Mouse (Mus musculus): Measurements from ENCODE around the gene Cmah. TPM values are rescaled to one million over a fixed set of nuclear protein-coding genes. Genes with fewer than 3 reads are reported as not detected.

Cmah gene
- polyA plus RNA-seq, 1 experiment = 0.12 TPM

GRCm38 (mm10) chr13:24380713-24381112 is 53.5 kb downstream of the Cmah start:
- TF ChIP-seq POLR2A (IDR thresholded peaks at IDR 0.05; ENCODE audit: insufficient read depth, low read length) (no peak), CTCF (IDR thresholded peaks at IDR 0.05; ENCODE audit: low read depth, low read length) (no peak), EP300 (IDR thresholded peaks at IDR 0.05; ENCODE audit: insufficient read depth, low read depth, low read length) (no peak)
- H3K9ac ChIP-seq (ENCODE audit: low read depth, poor library complexity, severe bottlenecking) = no peak overlapping the region
- no peaks in the 10 kb centered on the region for H3K36me3 ChIP-seq (ENCODE audit: control insufficient read depth, insufficient read depth, low read length, poor library complexity, severe bottlenecking)
- H3K9me3 ChIP-seq (replicated peaks; ENCODE audit: control insufficient read depth, insufficient read depth, low read length, poor library complexity, severe bottlenecking) = no peaks in the 10 kb centered on the region
- H3K4me1 ChIP-seq (ENCODE audit: control insufficient read depth, insufficient read depth, low read length) = no peaks in the 10 kb centered on the region
- peaks cover 2% of the 10 kb centered on the region; the same call in 1 of the 2 replicates for H3K27me3 ChIP-seq (ENCODE audit: control insufficient read depth, insufficient read depth, low read length, poor library complexity, severe bottlenecking)
- no peak overlapping the region for H3K27ac ChIP-seq (ENCODE audit: insufficient read depth, low read length)
- H3K4me3 ChIP-seq (ENCODE audit: low read depth, low read length) = no peak overlapping the region

- H3K27ac ChIP-seq (ENCODE audit: insufficient read depth, low read length) = no peak overlapping the region
Observed at GRCm38 (mm10) chr13:24383885-24384284, 56.7 kb downstream of the Cmah start.

GRCm38 (mm10) chr13:24391892-24392291 is 64.7 kb downstream of the Cmah start:
- TF ChIP-seq EP300 (IDR thresholded peaks at IDR 0.05; ENCODE audit: insufficient read depth, low read depth, low read length) (no peak), CTCF (IDR thresholded peaks at IDR 0.05; ENCODE audit: low read depth, low read length) (no peak), POLR2A (IDR thresholded peaks at IDR 0.05; ENCODE audit: insufficient read depth, low read length) (no peak)
- no peaks in the 10 kb centered on the region for H3K4me1 ChIP-seq (ENCODE audit: control insufficient read depth, insufficient read depth, low read length)
- H3K9ac ChIP-seq (ENCODE audit: low read depth, poor library complexity, severe bottlenecking) = no peak overlapping the region
- H3K27ac ChIP-seq (ENCODE audit: insufficient read depth, low read length) = no peak overlapping the region
- H3K9me3 ChIP-seq (replicated peaks; ENCODE audit: control insufficient read depth, insufficient read depth, low read length, poor library complexity, severe bottlenecking) = no peaks in the 10 kb centered on the region
- H3K36me3 ChIP-seq (ENCODE audit: control insufficient read depth, insufficient read depth, low read length, poor library complexity, severe bottlenecking) = no peaks in the 10 kb centered on the region
- no peaks in the 10 kb centered on the region for H3K27me3 ChIP-seq (ENCODE audit: control insufficient read depth, insufficient read depth, low read length, poor library complexity, severe bottlenecking)
- H3K4me3 ChIP-seq (ENCODE audit: low read depth, low read length) = no peak overlapping the region

More at GRCm38 (mm10) chr13:24383885-24384284, 56.7 kb downstream of the Cmah start:
- H3K4me1 ChIP-seq (ENCODE audit: control insufficient read depth, insufficient read depth, low read length) = no peaks in the 10 kb centered on the region
- H3K36me3 ChIP-seq (ENCODE audit: control insufficient read depth, insufficient read depth, low read length, poor library complexity, severe bottlenecking) = no peaks in the 10 kb centered on the region
- no peak for TF ChIP-seq CTCF (IDR thresholded peaks at IDR 0.05; ENCODE audit: low read depth, low read length)
- no peak for TF ChIP-seq EP300 (IDR thresholded peaks at IDR 0.05; ENCODE audit: insufficient read depth, low read depth, low read length)
- TF ChIP-seq POLR2A (IDR thresholded peaks at IDR 0.05; ENCODE audit: insufficient read depth, low read length) = no peak
- H3K27me3 ChIP-seq (ENCODE audit: control insufficient read depth, insufficient read depth, low read length, poor library complexity, severe bottlenecking) = peaks cover 2% of the 10 kb centered on the region; the same call in 1 of the 2 replicates
- H3K4me3 ChIP-seq (ENCODE audit: low read depth, low read length) = no peak overlapping the region
- H3K9me3 ChIP-seq (replicated peaks; ENCODE audit: control insufficient read depth, insufficient read depth, low read length, poor library complexity, severe bottlenecking) = no peaks in the 10 kb centered on the region; the same call in 1 of the 2 replicates
- H3K9ac ChIP-seq (ENCODE audit: low read depth, poor library complexity, severe bottlenecking) = no peak overlapping the region

GRCm38 (mm10) chr13:24392655-24393054 is 65.5 kb downstream of the Cmah start:
- Histone ChIP-seq H3K36me3 (ENCODE audit: control insufficient read depth, insufficient read depth, low read length, poor library complexity, severe bottlenecking) (no peaks in the 10 kb centered on the region), H3K9me3 (replicated peaks; ENCODE audit: control insufficient read depth, insufficient read depth, low read length, poor library complexity, severe bottlenecking) (no peaks in the 10 kb centered on the region), H3K27ac (ENCODE audit: insufficient read depth, low read length) (no peak overlapping the region), H3K27me3 (ENCODE audit: control insufficient read depth, insufficient read depth, low read length, poor library complexity, severe bottlenecking) (no peaks in the 10 kb centered on the region; the same call in 1 of the 2 replicates), H3K9ac (ENCODE audit: low read depth, poor library complexity, severe bottlenecking) (no peak overlapping the region), H3K4me1 (ENCODE audit: control insufficient read depth, insufficient read depth, low read length) (no peaks in the 10 kb centered on the region), H3K4me3 (ENCODE audit: low read depth, low read length) (no peak overlapping the region)
- TF ChIP-seq POLR2A (IDR thresholded peaks at IDR 0.05; ENCODE audit: insufficient read depth, low read length) (no peak), EP300 (IDR thresholded peaks at IDR 0.05; ENCODE audit: insufficient read depth, low read depth, low read length) (no peak), CTCF (IDR thresholded peaks at IDR 0.05; ENCODE audit: low read depth, low read length) (no peak)

- Histone ChIP-seq H3K27me3 (ENCODE audit: control insufficient read depth, insufficient read depth, low read length, poor library complexity, severe bottlenecking) (no peaks in the 10 kb centered on the region; the same call in 1 of the 2 replicates), H3K27ac (ENCODE audit: insufficient read depth, low read length) (no peak overlapping the region), H3K9ac (ENCODE audit: low read depth, poor library complexity, severe bottlenecking) (no peak overlapping the region), H3K36me3 (ENCODE audit: control insufficient read depth, insufficient read depth, low read length, poor library complexity, severe bottlenecking) (no peaks in the 10 kb centered on the region), H3K4me3 (ENCODE audit: low read depth, low read length) (no peak overlapping the region), H3K4me1 (ENCODE audit: control insufficient read depth, insufficient read depth, low read length) (no peaks in the 10 kb centered on the region), H3K9me3 (replicated peaks; ENCODE audit: control insufficient read depth, insufficient read depth, low read length, poor library complexity, severe bottlenecking) (no peaks in the 10 kb centered on the region)
- TF ChIP-seq POLR2A (IDR thresholded peaks at IDR 0.05; ENCODE audit: insufficient read depth, low read length) (no peak), EP300 (IDR thresholded peaks at IDR 0.05; ENCODE audit: insufficient read depth, low read depth, low read length) (no peak), CTCF (IDR thresholded peaks at IDR 0.05; ENCODE audit: low read depth, low read length) (no peak)
Observed at GRCm38 (mm10) chr13:24393055-24393454, 65.9 kb downstream of the Cmah start.

GRCm38 (mm10) chr13:24395815-24396214 is 68.6 kb downstream of the Cmah start:
- TF ChIP-seq POLR2A (IDR thresholded peaks at IDR 0.05; ENCODE audit: insufficient read depth, low read length) = no peak
- no peak for TF ChIP-seq EP300 (IDR thresholded peaks at IDR 0.05; ENCODE audit: insufficient read depth, low read depth, low read length)
- no peak for TF ChIP-seq CTCF (IDR thresholded peaks at IDR 0.05; ENCODE audit: low read depth, low read length)
- no peaks in the 10 kb centered on the region; the same call in 1 of the 2 replicates for H3K27me3 ChIP-seq (ENCODE audit: control insufficient read depth, insufficient read depth, low read length, poor library complexity, severe bottlenecking)
- H3K27ac ChIP-seq (ENCODE audit: insufficient read depth, low read length) = no peak overlapping the region
- H3K9me3 ChIP-seq (replicated peaks; ENCODE audit: control insufficient read depth, insufficient read depth, low read length, poor library complexity, severe bottlenecking) = no peaks in the 10 kb centered on the region
- no peaks in the 10 kb centered on the region for H3K36me3 ChIP-seq (ENCODE audit: control insufficient read depth, insufficient read depth, low read length, poor library complexity, severe bottlenecking)
- H3K9ac ChIP-seq (ENCODE audit: low read depth, poor library complexity, severe bottlenecking) = no peak overlapping the region
- no peak overlapping the region for H3K4me3 ChIP-seq (ENCODE audit: low read depth, low read length)
- H3K4me1 ChIP-seq (ENCODE audit: control insufficient read depth, insufficient read depth, low read length) = no peaks in the 10 kb centered on the region

Data from ES-Bruce4 (cell line).